Mouse (Mus musculus): Measurements from ENCODE around the gene Zfp638.

Gene Zfp638

DNA sequence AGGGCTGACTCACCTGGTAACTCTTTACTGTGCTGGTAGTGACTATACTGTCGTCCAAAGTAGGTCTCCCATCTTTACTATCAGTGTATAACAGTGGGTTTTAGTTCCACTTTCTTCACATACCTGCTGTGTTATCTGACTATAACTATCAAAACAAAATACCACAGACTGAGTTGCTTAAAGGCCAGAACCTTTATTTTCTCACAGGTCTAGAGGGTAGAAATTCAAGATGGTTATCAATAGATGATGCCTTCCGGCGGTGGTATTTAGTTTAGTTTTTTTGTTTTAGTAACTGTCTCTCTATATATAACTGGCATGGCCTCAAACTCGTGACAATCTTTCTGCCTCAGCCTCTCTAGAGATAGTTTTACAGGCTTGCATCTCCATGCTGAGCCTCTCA lies 3.4 kb upstream of the Zfp638 start:
- Histone ChIP-seq H3K27me3 (ENCODE audit: control insufficient read depth, insufficient read depth, low read length, poor library complexity, severe bottlenecking) (no peaks in the 10 kb centered on the region), H3K36me3 (ENCODE audit: control insufficient read depth, insufficient read depth, low read length, poor library complexity, severe bottlenecking) (no peaks in the 10 kb centered on the region)
- DNase-seq (ENCODE audit: low read depth, low spot score) = no peak

DNA sequence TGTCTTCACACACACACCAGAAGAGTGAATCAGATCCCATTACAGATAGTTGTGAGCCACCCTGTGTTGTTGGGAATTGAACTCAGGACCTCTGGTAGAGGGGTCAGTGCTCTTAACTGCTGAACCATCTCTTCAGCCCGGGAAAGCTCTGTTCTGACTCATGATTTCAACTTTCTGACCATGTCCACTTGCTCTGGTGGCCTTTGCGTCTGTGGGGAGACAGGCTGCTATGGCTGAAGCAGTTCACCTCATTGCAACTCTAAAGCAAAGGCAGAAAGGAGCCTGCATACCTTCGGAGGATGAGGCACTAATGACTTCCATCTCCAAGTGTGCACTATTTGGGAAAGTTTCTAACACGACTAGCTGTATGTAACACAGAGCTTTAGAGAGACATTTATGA lies 486 bp upstream of the Zfp638 start:
- no peak for DNase-seq (ENCODE audit: low read depth, low spot score)
- Histone ChIP-seq H3K36me3 (ENCODE audit: control insufficient read depth, insufficient read depth, low read length, poor library complexity, severe bottlenecking) (no peaks in the 10 kb centered on the region), H3K27me3 (ENCODE audit: control insufficient read depth, insufficient read depth, low read length, poor library complexity, severe bottlenecking) (no peaks in the 10 kb centered on the region)

DNA sequence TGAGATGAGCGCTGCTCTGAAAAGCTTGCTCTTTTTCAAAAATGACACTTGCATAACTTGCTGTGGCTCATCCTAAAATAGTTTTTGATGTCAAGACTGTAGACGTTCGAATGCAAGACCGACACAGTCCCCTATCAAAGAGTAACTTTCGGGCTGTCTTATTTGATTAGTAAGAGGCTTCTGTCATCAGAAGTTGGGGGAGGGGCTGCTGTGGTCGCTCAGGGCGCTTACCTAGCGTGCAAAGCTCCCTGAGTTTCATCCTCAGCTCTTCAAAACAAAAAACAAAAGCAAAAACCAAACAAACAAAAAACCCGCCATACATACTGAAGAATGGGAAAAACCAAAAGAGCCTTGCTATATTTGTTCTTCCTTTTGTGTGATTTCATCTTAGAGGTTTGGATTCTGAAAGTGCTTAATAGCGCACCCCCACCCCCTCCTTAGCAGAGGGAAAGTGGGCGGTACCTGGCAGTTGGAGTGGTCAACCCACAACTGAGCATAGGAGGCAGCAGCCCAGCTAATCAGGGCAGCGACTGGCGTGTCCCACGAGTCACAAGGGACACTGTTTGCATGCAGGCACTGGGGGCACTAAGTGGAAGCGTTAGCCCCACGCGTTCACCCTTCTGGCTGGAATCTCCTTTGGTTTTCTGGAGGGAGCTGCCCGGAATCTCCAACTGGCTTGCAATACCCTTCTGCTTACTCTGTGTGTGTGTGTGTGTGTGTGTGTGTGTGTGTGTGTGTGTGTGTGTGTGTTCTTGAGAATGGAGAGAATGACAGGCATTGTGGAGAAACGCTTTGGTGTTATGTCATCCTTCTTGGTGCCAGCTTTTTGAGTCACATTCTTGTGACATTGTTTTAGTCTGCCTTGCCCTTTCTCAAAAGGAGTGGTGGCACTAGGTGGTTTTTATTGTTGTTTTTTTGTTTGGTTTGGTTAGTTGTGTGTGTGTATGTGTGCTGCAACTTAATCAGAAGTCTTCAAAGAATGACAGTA lies 983 bp downstream of the Zfp638 start:
- DNase-seq (ENCODE audit: low read depth, low spot score) = peak; percentile 55
- H3K36me3 ChIP-seq (ENCODE audit: control insufficient read depth, insufficient read depth, low read length, poor library complexity, severe bottlenecking) = no peaks in the 10 kb centered on the region
- no peaks in the 10 kb centered on the region for H3K27me3 ChIP-seq (ENCODE audit: control insufficient read depth, insufficient read depth, low read length, poor library complexity, severe bottlenecking)

DNA sequence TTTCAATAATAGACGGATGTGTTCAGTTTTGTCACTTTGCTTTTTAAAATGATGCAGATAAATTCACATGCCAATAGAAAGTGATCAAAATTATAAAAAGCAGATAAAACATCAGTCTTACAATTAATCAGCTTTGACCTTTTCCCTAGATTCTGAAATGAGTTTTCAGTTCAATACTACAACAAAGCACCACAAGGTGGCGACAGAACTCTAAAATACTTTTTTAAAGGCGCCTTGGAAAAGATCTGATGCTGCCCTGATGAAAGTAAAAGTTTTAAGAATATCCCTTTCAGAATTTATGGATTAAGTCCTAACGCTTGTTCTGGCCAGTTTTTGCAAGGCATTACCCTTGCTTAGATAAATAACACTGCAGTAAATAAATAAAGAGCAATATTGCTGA lies 12.9 kb downstream of the Zfp638 start:
- DNase-seq (ENCODE audit: low read depth, low spot score) = peak; percentile 78
- Histone ChIP-seq H3K36me3 (ENCODE audit: control insufficient read depth, insufficient read depth, low read length, poor library complexity, severe bottlenecking) (no peaks in the 10 kb centered on the region), H3K27me3 (ENCODE audit: control insufficient read depth, insufficient read depth, low read length, poor library complexity, severe bottlenecking) (no peaks in the 10 kb centered on the region)

DNA sequence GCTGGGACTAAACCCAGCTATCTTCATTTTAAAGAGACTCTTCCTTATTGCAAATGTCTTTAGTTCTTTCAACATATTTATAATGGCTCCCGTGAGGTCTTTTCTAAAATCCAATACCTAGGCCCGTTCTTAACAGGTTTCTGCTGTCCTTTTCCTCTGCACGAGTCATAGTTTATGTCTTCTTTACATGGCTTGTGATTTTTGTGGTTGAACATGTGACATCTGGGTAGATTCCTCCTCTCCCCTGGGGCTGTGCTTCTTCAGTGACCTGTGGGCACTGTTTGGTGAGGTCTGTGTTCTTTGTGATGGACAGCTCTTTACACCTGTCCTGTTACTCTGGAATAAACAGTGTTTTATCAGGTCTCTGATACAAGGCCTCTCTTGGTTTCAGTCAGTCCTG lies 19.9 kb downstream of the Zfp638 start:
- DNase-seq (ENCODE audit: low read depth, low spot score) = peak; percentile 43
- no peaks in the 10 kb centered on the region for H3K36me3 ChIP-seq (ENCODE audit: control insufficient read depth, insufficient read depth, low read length, poor library complexity, severe bottlenecking)

DNA sequence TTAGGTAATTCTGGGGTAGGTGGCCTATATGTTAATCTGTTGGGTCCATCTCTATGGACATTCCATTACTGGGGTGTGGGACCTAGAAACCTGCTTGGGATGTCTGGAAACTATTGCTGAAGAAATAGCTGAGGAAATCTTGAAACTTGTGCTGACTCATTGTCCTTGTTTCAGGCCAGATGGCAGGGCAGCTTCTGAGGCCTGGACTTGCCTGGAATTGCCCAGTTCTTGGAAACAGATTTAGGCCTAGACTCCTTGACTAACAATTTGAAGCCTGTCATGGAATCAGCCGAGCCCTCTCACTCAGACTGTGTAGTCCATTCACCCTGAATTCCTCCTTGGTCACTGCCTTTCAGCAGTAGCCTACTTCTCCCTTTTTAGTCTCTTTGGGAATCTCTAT lies 21.9 kb downstream of the Zfp638 start:
- Histone ChIP-seq H3K27me3 (ENCODE audit: control insufficient read depth, insufficient read depth, low read length, poor library complexity, severe bottlenecking) (no peaks in the 10 kb centered on the region), H3K36me3 (ENCODE audit: control insufficient read depth, insufficient read depth, low read length, poor library complexity, severe bottlenecking) (no peaks in the 10 kb centered on the region)
- no peak for DNase-seq (ENCODE audit: low read depth, low spot score)

More for the DNA sequence above, 19.9 kb downstream of the Zfp638 start:
- no peaks in the 10 kb centered on the region for H3K27me3 ChIP-seq (ENCODE audit: control insufficient read depth, insufficient read depth, low read length, poor library complexity, severe bottlenecking)

DNA sequence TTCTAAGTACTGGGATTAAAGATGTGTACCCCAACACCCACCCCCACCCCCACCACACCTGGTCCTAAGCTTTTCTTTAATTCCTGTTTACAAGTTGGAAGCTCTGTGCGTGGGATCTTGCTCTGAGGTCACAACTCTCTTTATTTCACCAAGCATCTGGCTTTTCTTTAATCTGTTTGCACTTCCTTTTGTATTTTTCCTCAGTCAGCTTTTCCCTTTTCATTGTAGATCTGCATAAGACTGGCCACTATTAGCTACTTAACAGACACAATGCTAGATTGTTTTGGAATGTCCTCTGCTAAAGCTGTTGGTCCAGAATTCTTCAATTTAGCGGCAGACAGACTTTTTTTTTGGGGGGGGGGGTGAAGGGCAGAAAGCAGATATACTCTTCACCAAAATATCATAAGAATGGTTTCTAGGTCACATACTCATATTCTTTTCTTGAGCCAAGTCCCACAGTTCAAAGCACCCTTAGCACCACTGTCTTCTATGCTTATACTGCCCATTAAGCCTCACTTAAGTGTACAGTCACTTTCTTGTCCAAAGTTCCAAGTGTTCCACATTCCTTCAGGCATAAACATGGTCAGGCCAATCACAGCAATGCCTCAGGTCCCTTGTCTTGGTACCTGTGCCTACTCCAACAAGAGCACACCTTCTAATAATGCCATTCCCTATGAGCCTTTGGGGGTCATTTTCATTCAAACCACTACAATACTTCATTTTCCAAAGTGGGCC lies 23.5 kb downstream of the Zfp638 start:
- H3K36me3 ChIP-seq (ENCODE audit: control insufficient read depth, insufficient read depth, low read length, poor library complexity, severe bottlenecking) = no peaks in the 10 kb centered on the region
- no peak for DNase-seq (ENCODE audit: low read depth, low spot score)
- no peaks in the 10 kb centered on the region for H3K27me3 ChIP-seq (ENCODE audit: control insufficient read depth, insufficient read depth, low read length, poor library complexity, severe bottlenecking)

DNA sequence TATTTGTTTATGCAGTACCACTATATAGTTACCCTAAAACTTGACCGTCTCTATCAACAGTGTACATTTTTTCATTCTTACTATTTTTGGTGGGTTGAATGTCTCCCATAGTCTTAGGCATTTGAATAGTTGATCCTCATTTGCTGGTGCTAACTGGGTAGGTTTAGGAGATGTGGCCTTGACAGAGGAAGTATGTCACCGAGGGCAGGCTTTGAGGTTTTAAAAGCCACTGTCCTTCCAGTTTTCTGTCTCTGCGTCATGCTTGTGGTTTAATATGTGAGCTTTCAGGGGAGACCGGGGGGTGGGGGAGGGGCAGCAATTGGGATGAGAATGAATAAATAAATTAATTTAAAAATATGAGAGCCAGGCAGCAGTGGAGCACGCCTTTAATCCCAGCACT lies 24.3 kb downstream of the Zfp638 start:
- DNase-seq (ENCODE audit: low read depth, low spot score) = no peak
- H3K27me3 ChIP-seq (ENCODE audit: control insufficient read depth, insufficient read depth, low read length, poor library complexity, severe bottlenecking) = no peaks in the 10 kb centered on the region
- no peaks in the 10 kb centered on the region for H3K36me3 ChIP-seq (ENCODE audit: control insufficient read depth, insufficient read depth, low read length, poor library complexity, severe bottlenecking)

DNA sequence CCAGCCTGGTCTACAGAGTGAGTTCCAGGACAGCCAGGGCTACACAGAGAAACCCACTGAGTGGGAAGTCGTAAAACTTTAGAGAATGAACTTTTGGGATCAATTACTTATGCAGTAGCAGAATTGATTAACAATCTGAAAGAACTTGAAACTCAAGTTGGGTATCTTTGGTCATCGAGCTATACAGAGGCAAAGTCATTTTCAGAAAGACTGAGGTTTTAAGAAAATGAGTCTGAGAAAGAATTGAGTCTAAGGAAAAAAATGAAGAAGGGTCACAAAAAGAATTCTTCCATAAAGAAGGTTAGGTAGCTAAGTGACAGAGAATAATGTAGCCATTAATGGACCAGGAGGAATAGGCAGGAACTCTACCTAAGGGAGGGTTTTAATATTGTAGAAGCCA lies 24.8 kb downstream of the Zfp638 start:
- Histone ChIP-seq H3K36me3 (ENCODE audit: control insufficient read depth, insufficient read depth, low read length, poor library complexity, severe bottlenecking) (no peaks in the 10 kb centered on the region), H3K27me3 (ENCODE audit: control insufficient read depth, insufficient read depth, low read length, poor library complexity, severe bottlenecking) (no peaks in the 10 kb centered on the region)
- DNase-seq (ENCODE audit: low read depth, low spot score) = no peak

DNA sequence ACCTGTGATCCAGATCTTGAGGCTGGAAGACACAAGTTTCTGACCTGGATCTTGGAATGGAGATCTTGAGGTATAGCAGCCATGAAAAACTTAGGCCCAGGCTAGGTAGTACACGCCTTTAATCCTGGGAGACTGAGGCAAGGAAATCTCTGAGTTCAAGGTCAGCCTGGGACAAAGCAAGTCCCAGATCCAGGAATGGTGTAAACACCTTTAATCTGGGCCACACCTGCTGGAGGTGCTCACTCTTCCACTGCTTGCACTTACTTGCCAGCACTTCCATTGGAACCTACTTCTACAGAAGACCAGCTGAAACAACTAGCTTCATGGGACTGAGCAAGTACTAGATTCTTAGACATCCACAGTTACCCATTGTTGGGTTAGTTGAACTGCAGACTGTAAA lies 26.2 kb downstream of the Zfp638 start:
- H3K27me3 ChIP-seq (ENCODE audit: control insufficient read depth, insufficient read depth, low read length, poor library complexity, severe bottlenecking) = no peaks in the 10 kb centered on the region
- no peaks in the 10 kb centered on the region for H3K36me3 ChIP-seq (ENCODE audit: control insufficient read depth, insufficient read depth, low read length, poor library complexity, severe bottlenecking)
- DNase-seq (ENCODE audit: low read depth, low spot score) = no peak

DNA sequence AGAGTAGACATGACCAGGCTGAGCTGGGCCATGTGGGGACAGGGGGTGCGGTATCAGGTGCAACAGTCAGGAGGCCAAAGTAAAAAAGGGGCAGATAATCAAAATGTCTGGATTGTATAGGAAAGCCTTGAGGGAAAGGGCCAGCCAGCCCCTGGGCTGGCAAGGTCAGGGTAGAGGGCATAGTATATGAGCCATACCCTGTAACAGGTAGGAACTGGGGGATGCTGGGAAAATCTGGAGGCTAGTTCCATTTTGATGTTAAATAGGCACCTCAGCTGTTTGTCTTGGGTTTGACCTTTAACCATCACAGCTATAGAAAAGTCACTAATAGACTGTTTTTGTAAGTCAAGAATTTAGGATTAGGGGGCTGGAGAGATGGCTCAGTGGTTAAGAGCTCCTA lies 26.7 kb downstream of the Zfp638 start:
- Histone ChIP-seq H3K36me3 (ENCODE audit: control insufficient read depth, insufficient read depth, low read length, poor library complexity, severe bottlenecking) (no peaks in the 10 kb centered on the region), H3K27me3 (ENCODE audit: control insufficient read depth, insufficient read depth, low read length, poor library complexity, severe bottlenecking) (no peaks in the 10 kb centered on the region)
- DNase-seq (ENCODE audit: low read depth, low spot score) = no peak

DNA sequence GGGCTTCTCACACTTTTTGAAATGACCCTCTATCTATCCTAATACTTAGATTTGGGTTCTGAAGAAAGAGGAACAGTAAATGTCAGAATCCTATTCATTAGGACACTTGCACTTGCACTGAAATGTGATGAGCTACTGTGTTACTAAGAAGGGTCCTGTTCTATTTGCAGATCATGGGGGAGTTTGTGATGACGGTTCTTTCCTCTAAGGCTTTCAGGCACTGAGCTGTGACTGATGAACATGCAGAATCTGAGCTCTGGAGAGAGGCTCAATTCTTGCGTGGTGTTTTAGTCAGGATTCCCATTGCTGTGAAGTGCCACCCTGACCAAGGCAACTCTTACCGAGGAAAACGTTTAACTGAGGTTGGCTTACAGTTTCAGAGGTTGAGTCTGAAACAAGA lies 32.2 kb downstream of the Zfp638 start:
- no peaks in the 10 kb centered on the region for H3K27me3 ChIP-seq (ENCODE audit: control insufficient read depth, insufficient read depth, low read length, poor library complexity, severe bottlenecking)
- DNase-seq (ENCODE audit: low read depth, low spot score) = no peak

DNA sequence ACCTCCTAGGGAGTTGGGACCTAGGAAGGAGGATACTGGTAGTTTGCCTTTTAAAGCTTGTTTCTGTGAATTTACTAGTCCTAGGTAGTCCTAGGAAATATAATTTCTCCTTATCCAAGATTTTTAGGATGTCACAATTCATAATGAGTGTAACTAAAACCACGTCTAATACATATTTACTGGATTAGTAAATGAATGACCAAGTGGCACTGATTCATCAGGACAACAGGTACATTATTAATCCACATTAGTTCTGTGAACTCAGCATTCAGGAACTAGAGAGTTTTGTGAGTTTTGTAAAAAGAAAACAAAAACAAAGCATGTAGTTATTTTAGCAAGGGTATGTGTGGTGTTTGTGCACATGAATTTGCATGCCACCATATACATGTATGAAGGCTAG lies 38.4 kb downstream of the Zfp638 start:
- H3K27me3 ChIP-seq (ENCODE audit: control insufficient read depth, insufficient read depth, low read length, poor library complexity, severe bottlenecking) = no peaks in the 10 kb centered on the region
- H3K36me3 ChIP-seq (ENCODE audit: control insufficient read depth, insufficient read depth, low read length, poor library complexity, severe bottlenecking) = no peaks in the 10 kb centered on the region
- no peak for DNase-seq (ENCODE audit: low read depth, low spot score)

More for the DNA sequence above, 32.2 kb downstream of the Zfp638 start:
- no peaks in the 10 kb centered on the region for H3K36me3 ChIP-seq (ENCODE audit: control insufficient read depth, insufficient read depth, low read length, poor library complexity, severe bottlenecking)

DNA sequence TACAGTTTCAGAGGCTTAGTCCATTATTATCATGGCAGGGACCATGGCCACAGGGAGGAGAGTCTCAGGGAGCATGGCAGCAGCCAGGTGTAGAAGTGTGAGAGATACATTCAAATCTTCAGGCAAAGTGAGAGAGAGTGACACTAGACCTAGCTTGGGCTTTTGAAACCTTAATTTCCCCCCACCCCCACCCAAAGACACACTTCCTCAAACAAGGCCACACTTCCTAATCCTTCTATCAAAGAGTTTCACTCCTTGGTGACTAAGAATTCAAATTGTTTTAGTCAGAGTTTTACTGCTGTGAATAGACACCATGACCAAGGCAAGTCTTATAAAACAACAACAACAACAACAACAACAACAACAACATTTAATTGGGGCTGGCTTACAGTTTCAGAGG lies 39.8 kb downstream of the Zfp638 start:
- DNase-seq (ENCODE audit: low read depth, low spot score) = peak; percentile 70

DNA sequence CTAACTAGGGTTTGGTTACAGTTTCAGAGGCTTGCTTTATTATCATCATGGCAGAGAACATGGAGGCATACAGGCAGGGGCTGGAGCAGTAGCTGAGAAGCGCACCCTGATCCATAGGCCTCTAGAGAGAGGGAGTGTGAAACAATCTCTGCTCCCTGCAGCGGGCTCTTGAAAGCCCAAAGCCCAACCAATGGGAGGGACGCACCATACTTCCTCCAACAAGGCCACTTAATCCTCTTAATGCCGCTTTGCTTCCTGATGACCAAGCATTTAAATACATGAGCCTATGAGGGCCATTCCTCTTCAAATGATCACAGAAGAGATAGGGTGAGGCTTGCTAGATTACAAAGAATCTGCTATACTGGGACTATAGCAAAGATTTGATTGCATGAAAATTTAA lies 41.5 kb downstream of the Zfp638 start:
- DNase-seq (ENCODE audit: low read depth, low spot score) = no peak
- Histone ChIP-seq H3K36me3 (ENCODE audit: control insufficient read depth, insufficient read depth, low read length, poor library complexity, severe bottlenecking) (no peaks in the 10 kb centered on the region), H3K27me3 (ENCODE audit: control insufficient read depth, insufficient read depth, low read length, poor library complexity, severe bottlenecking) (no peaks in the 10 kb centered on the region)

More for the DNA sequence above, 39.8 kb downstream of the Zfp638 start:
- no peaks in the 10 kb centered on the region for H3K36me3 ChIP-seq (ENCODE audit: control insufficient read depth, insufficient read depth, low read length, poor library complexity, severe bottlenecking)
- no peaks in the 10 kb centered on the region for H3K27me3 ChIP-seq (ENCODE audit: control insufficient read depth, insufficient read depth, low read length, poor library complexity, severe bottlenecking)

Measured in splenic B cell, adult 2 months (primary cell).